Mouse (Mus musculus) MEL (cell line): ENCODE measurements at regions not wholly inside any gene's neighbourhood (a gene's known extent, or its start where the extent isn't known, plus 50 kb on each side); places are given as distances from the start of the nearest gene placed in this dataset.

ENCODE experiments used
- CTCF ChIP-seq, 3 experiments: IDR thresholded peaks in 2 of 3; conservative IDR thresholded peaks in 1 of 3; 2 replicates each; pipeline ENCODE4 v1.5.1; 2011 to 2012; ENCODE audit warnings: low read length in 3 of 3, low read depth in 2 of 3, mild to moderate bottlenecking in 2 of 3, improper control_type of control experiment in 1 of 3, inconsistent platforms in 1 of 3, mixed read lengths in 1 of 3, moderate library complexity in 1 of 3; ENCODE audit not compliant: control insufficient read depth in 1 of 3, insufficient read depth in 1 of 3, poor library complexity in 1 of 3, severe bottlenecking in 1 of 3
- MEF2A ChIP-seq: IDR thresholded peaks from 2 replicates; pipeline ENCODE4 v1.6.1; 2014; ENCODE audit warnings: low read depth, mild to moderate bottlenecking, inconsistent platforms, low read length, improper control_type of control experiment; ENCODE audit not compliant: poor library complexity, insufficient replicate concordance, severe bottlenecking; ENCODE audit errors: extremely low read depth
- POLR2A ChIP-seq, 2 experiments: IDR thresholded peaks; 2 replicates each; pipeline ENCODE4 v1.6.1; 2011 to 2012; ENCODE audit warnings: low read length in 2 of 2, mild to moderate bottlenecking in 2 of 2, control low read depth in 1 of 2, improper control_type of control experiment in 1 of 2, low read depth in 1 of 2, moderate library complexity in 1 of 2; ENCODE audit not compliant: control insufficient read depth in 1 of 2, insufficient read depth in 1 of 2, poor library complexity in 1 of 2

DNA sequence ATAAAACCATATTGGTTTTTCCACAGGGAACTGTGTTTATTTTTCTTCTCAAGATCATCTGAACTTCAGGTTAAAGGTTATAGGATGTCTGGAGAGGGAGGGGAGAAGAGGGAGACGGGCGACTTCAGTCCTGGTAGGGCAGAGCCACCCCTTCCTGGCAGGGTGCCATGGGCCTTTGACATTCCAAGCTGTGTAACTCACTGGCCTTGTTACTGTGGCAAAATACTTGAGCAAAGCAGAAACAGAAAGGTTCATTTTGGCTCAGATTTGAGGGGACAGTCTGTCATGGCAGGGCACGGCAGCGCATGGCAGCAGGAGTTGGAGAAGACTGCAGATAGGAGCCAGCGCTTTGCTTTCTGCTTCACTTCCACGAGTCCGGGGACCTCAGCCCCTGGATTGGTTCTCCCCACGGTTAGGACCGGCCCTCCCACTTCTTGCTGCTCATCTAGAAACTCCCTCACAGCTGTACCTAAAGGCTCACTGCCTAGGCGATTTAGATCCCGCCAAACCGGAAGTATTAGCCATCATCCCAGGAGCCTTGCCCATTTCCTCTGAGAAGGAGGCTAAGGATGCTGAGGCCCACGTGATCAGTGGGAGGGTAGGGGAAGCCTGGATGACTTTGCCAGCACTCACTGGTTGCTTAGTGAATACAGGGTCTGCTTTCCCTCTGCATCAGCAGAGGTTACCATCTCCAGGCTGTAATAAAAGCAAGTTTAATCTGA, 195.5 kb downstream of the Uaca start:
- TF ChIP-seq MEF2A (no peak), CTCF (IDR thresholded peaks at IDR 0.05 in 2 of 3, conservative IDR thresholded peaks at IDR 0.05 in 1 of 3; ENCODE audit: control insufficient read depth in 1 of 3, insufficient read depth in 1 of 3, low read depth in 2 of 3, low read length in 3 of 3, poor library complexity in 1 of 3, severe bottlenecking in 1 of 3) (no peak), POLR2A (IDR thresholded peaks at IDR 0.05; ENCODE audit: control insufficient read depth in 1 of 2, insufficient read depth in 1 of 2, low read depth in 1 of 2, low read length in 2 of 2, poor library complexity in 1 of 2) (no peak)
